Mouse (Mus musculus): ENCODE data around the gene Gabrg2. TPM values are rescaled to one million over a fixed set of nuclear protein-coding genes. Genes with fewer than 3 reads are reported as not detected.

The Gabrg2 gene
- not detected in 2 replicates for polyA plus RNA-seq (2012; ENCODE audit: insufficient read depth, insufficient read length, missing spikeins)

- no peaks in the 10 kb centered on the region for H3K4me1 ChIP-seq (ENCODE audit: control insufficient read depth, insufficient read depth, insufficient read length, low read length)
Observed at GRCm38 (mm10) chr11:42000190-42001098, at the start of gene Gabrg2. Gabrg2 (minus strand) TSS chr11:42000857.

GRCm38 (mm10) chr11:42048201-42048600, 47.5 kb upstream of the Gabrg2 start:
- Histone ChIP-seq H3K27ac (replicated peaks; ENCODE audit: low read depth, low read length) (no peak overlapping the region), H3K4me1 (ENCODE audit: control insufficient read depth, insufficient read depth, insufficient read length, low read length) (no peaks in the 10 kb centered on the region), H3K4me3 (ENCODE audit: insufficient read depth, low read depth, low read length) (no peak overlapping the region)

More at GRCm38 (mm10) chr11:42000190-42001098, at the start of gene Gabrg2:
- no peak within 1 kb of the TSS for H3K27ac ChIP-seq (replicated peaks; ENCODE audit: low read depth, low read length)
- no peak within 1 kb of the TSS for H3K4me3 ChIP-seq (ENCODE audit: insufficient read depth, low read depth, low read length)

GRCm38 (mm10) chr11:41999468-41999881, 1.2 kb downstream of the Gabrg2 start:
- Histone ChIP-seq H3K4me1 (ENCODE audit: control insufficient read depth, insufficient read depth, insufficient read length, low read length) (no peaks in the 10 kb centered on the region), H3K4me3 (ENCODE audit: insufficient read depth, low read depth, low read length) (no peak overlapping the region), H3K27ac (replicated peaks; ENCODE audit: low read depth, low read length) (no peak overlapping the region)

- Histone ChIP-seq H3K27ac (replicated peaks; ENCODE audit: low read depth, low read length) (no peak overlapping the region), H3K4me1 (ENCODE audit: control insufficient read depth, insufficient read depth, insufficient read length, low read length) (no peaks in the 10 kb centered on the region), H3K4me3 (ENCODE audit: insufficient read depth, low read depth, low read length) (no peak overlapping the region)
Observed at GRCm38 (mm10) chr11:41980152-41980551, 20.5 kb downstream of the Gabrg2 start.

- Histone ChIP-seq H3K27ac (replicated peaks; ENCODE audit: low read depth, low read length) (no peak overlapping the region), H3K4me3 (ENCODE audit: insufficient read depth, low read depth, low read length) (no peak overlapping the region), H3K4me1 (ENCODE audit: control insufficient read depth, insufficient read depth, insufficient read length, low read length) (no peaks in the 10 kb centered on the region)
Observed at GRCm38 (mm10) chr11:41968595-41968994, 32.1 kb downstream of the Gabrg2 start.

GRCm38 (mm10) chr11:41962706-41963105, 38.0 kb downstream of the Gabrg2 start:
- Histone ChIP-seq H3K4me1 (ENCODE audit: control insufficient read depth, insufficient read depth, insufficient read length, low read length) (no peaks in the 10 kb centered on the region), H3K4me3 (ENCODE audit: insufficient read depth, low read depth, low read length) (no peak overlapping the region), H3K27ac (replicated peaks; ENCODE audit: low read depth, low read length) (no peak overlapping the region)

GRCm38 (mm10) chr11:41953550-41953949, 47.1 kb downstream of the Gabrg2 start:
- H3K27ac ChIP-seq (replicated peaks; ENCODE audit: low read depth, low read length) = no peak overlapping the region
- H3K4me3 ChIP-seq (ENCODE audit: insufficient read depth, low read depth, low read length) = no peak overlapping the region

GRCm38 (mm10) chr11:41951898-41952297, 48.8 kb downstream of the Gabrg2 start:
- Histone ChIP-seq H3K4me3 (ENCODE audit: insufficient read depth, low read depth, low read length) (no peak overlapping the region), H3K27ac (replicated peaks; ENCODE audit: low read depth, low read length) (no peak overlapping the region), H3K4me1 (ENCODE audit: control insufficient read depth, insufficient read depth, insufficient read length, low read length) (no peaks in the 10 kb centered on the region)

More at GRCm38 (mm10) chr11:41953550-41953949, 47.1 kb downstream of the Gabrg2 start:
- H3K4me1 ChIP-seq (ENCODE audit: control insufficient read depth, insufficient read depth, insufficient read length, low read length) = no peaks in the 10 kb centered on the region

GRCm38 (mm10) chr11:41945471-41945870, 55.2 kb downstream of the Gabrg2 start:
- Histone ChIP-seq H3K4me3 (ENCODE audit: insufficient read depth, low read depth, low read length) (no peak overlapping the region), H3K4me1 (ENCODE audit: control insufficient read depth, insufficient read depth, insufficient read length, low read length) (no peaks in the 10 kb centered on the region), H3K27ac (replicated peaks; ENCODE audit: low read depth, low read length) (no peak overlapping the region)

GRCm38 (mm10) chr11:41937979-41938378, 62.7 kb downstream of the Gabrg2 start:
- no peak overlapping the region for H3K27ac ChIP-seq (replicated peaks; ENCODE audit: low read depth, low read length)

GRCm38 (mm10) chr11:41918864-41919263, 81.8 kb downstream of the Gabrg2 start:
- no peak overlapping the region for H3K27ac ChIP-seq (replicated peaks; ENCODE audit: low read depth, low read length)
- H3K4me3 ChIP-seq (ENCODE audit: insufficient read depth, low read depth, low read length) = no peak overlapping the region
- H3K4me1 ChIP-seq (ENCODE audit: control insufficient read depth, insufficient read depth, insufficient read length, low read length) = no peaks in the 10 kb centered on the region

More at GRCm38 (mm10) chr11:41937979-41938378, 62.7 kb downstream of the Gabrg2 start:
- no peaks in the 10 kb centered on the region for H3K4me1 ChIP-seq (ENCODE audit: control insufficient read depth, insufficient read depth, insufficient read length, low read length)
- no peak overlapping the region for H3K4me3 ChIP-seq (ENCODE audit: insufficient read depth, low read depth, low read length)

- Histone ChIP-seq H3K4me3 (ENCODE audit: insufficient read depth, low read depth, low read length) (no peak overlapping the region), H3K27ac (replicated peaks; ENCODE audit: low read depth, low read length) (no peak overlapping the region), H3K4me1 (ENCODE audit: control insufficient read depth, insufficient read depth, insufficient read length, low read length) (no peaks in the 10 kb centered on the region)
Observed at GRCm38 (mm10) chr11:41914066-41914465, 86.6 kb downstream of the Gabrg2 start.

- no peak overlapping the region for H3K27ac ChIP-seq (replicated peaks; ENCODE audit: low read depth, low read length)
- H3K4me1 ChIP-seq (ENCODE audit: control insufficient read depth, insufficient read depth, insufficient read length, low read length) = no peaks in the 10 kb centered on the region
- no peak overlapping the region for H3K4me3 ChIP-seq (ENCODE audit: insufficient read depth, low read depth, low read length)
Observed at GRCm38 (mm10) chr11:41903661-41904060, 97.0 kb downstream of the Gabrg2 start.
